Mouse (Mus musculus) embryonic stem cell, embryonic (primary cell): ENCODE data around the gene Klk1b5.
"Not testable (repeated sequence)": the region's sequence is repeated elsewhere in the genome, so short reads cannot be mapped to it uniquely, and the experiment has no call there.

Experiments
- CTCF ChIA-PET, 4 experiments: fragments of 300-600 bp in 2 of 4; fragments of 350-600 bp in 2 of 4; sonication (Branson Sonifier 250); formaldehyde crosslinking; loops; one replicate each; lab custom pipeline; 2022; ENCODE audit warnings: inconsistent platforms in 2 of 4; lab: Charles Lee
- POLR2A ChIA-PET, 4 experiments: fragments of 300-600 bp in 2 of 4; fragments of 350-600 bp in 2 of 4; sonication (Branson Sonifier 250); formaldehyde crosslinking; loops; one replicate each; lab custom pipeline; 2022; ENCODE audit warnings: antibody characterized with exemption in 4 of 4, inconsistent platforms in 1 of 4; lab: Charles Lee

Gene Klk1b5

DNA sequence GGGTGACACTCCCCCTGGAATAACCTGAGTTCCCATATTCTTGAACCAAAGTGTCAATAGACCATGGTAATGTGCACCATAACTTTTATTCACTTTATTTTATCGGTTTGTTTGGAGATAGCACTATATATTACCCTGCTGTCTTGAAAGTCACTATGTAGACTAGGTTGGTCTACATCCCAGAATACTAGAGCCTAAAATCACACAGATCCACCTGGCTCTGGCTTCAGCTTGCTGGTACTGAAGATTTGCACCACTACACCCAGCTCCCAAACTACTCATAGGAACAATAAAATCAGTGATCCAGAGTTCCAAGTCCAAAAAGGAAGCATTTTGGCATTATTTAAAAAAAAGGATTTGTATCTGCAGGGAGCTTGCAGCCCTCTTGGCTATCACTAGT is at the start of gene Klk1b5:
Klk1b5 (plus strand) TSS at position 301 of the 400 bp plus-strand sequence.
- POLR2A ChIA-PET: no interaction called here
- CTCF ChIA-PET: no interaction called here

DNA sequence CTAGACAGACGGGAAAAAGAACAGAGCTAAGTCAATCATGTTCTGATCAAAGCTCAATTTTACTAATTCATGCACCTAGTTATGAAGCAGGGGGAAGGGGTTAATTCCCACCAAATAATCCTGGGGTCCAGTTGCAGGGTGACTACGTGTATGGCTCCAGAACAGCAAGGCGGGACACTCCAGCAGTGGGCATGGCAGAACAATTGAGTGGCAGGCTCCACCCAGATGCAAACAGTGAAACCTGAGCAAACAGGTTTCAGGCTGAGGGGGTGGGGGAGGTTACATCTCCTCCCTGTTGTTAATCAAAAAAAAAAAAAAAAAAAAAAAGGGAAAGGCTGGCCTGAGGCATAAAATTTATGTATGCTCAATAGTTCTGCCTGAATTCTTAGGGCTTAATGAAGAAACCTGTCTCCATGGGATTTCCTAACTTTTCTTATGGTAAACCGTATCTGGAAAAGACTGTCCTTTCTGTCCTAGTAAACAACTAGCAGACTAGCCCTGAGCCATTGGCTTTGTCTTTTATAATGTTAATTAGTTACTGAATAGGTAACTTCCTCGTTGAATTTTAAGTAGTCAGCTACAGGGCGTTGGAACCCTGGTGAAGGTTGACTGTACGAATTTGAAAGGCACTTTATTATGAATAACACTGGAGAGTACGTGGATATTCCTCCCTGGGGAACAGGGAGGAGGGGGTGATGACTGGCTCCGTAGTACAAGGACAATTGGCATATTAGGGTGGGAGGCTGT is 36.3 kb upstream of the Klk1b5 start:
- POLR2A ChIA-PET: no interaction called here
- CTCF ChIA-PET: no interaction called here

DNA sequence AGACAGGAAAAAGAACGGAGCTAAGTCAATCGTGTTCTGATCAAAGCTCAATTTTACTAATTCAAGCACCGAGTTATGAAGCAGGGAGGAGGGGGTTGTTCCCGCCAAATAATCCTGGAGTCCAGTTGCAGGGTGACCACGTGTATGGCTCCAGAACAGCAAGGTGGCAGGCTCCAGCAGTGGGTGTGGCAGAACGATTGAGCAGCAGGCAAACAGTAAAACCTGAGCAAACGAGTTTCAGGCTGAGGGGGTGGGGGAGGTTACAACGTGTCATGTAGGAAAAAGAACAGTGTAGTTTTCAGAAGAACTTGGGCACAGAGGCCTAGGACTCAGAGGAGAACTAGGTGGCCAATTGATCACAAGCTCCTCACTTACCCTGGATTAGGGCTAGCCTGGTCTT is 29.2 kb upstream of the Klk1b5 start:
- ChIA-PET POLR2A (interaction anchor here in 1 of 4 experiments (1.2 kb wide), 1 partner anchor 19 kb away, joined by 3 read pairs; no protein-coding TSS in a partner anchor), CTCF (interaction anchor here in 1 of 4 experiments (0.7 kb wide), 1 partner anchor 39 kb away, joined by 3 read pairs; the partner anchor contains the start of gene Klk1)

DNA sequence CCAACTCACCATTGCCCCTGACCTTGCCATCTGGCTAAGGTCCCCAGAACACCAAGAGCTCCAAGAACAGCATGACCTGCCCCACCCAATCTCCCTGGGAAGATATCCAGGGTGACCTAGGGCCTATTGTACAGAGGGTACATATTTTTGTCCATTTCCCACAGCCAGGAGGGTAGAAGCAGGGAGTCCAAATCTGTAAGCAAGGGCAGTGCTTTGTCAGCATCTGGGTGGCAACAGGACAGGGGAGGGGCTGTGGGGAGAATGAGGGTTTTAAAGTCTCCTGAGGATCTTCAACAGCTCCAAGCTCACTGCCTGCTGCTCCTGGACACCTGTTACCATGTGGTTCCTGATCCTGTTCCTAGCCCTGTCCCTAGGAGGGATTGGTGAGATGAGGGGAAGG is 27.8 kb upstream of the Klk1b5 start, which contains the start of gene Klk1b24:
Klk1b24 (plus strand) TSS at position 301 of the 400 bp plus-strand sequence.
- POLR2A ChIA-PET: interaction anchor here in 3 of 4 experiments (0.5 to 1.2 kb wide), 3 partner anchors 17 to 451 kb away, joined by 3 read pairs; no protein-coding TSS in a partner anchor
- CTCF ChIA-PET: not testable (repeated sequence)

DNA sequence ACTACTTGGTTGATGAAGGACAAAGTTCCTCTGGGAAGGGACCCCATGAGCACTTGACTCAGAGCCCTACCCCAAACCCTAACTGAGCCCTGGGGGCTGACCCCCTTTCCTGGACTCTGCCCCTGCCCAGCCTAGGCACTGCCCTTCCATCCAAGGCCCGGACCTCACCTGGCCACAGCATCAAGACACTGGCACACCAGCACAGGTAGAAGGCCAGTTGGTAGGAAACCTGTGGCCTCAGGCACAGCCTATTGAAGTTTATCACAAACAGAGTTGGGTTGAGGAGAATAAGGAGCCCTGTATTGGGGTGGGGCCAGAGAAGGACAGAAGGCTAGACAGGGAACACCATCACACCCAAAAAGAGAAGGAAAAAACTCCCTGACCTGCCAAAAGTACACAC is 22.3 kb upstream of the Klk1b5 start:
- POLR2A ChIA-PET, CTCF ChIA-PET: not testable (repeated sequence)

DNA sequence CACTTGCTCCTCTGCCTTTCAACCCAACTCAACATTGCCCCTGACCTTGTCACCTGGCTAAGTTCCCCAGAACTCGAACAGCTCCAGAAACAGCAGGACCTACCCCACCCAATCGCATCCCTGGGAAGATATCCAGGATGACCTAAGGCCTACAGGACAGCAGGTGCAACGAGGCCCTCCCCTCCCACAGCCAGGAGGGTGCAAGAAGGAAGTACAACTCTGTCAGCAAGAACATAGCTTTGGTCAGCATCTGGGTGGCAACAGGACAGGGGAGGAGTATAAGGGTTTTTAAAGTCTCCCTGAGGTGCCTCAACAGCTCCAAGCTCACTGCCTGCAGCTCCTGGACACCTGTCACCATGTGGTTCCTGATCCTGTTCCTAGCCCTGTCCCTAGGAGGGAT is 17.9 kb upstream of the Klk1b5 start, which contains the start of gene Klk1b3:
Klk1b3 (plus strand) TSS at position 301 of the 400 bp plus-strand sequence.
- POLR2A ChIA-PET: interaction anchor here in 1 of 4 experiments (0.6 kb wide), 1 partner anchor 66 kb away, joined by 10 read pairs; no protein-coding TSS in a partner anchor
- CTCF ChIA-PET: no interaction called here

DNA sequence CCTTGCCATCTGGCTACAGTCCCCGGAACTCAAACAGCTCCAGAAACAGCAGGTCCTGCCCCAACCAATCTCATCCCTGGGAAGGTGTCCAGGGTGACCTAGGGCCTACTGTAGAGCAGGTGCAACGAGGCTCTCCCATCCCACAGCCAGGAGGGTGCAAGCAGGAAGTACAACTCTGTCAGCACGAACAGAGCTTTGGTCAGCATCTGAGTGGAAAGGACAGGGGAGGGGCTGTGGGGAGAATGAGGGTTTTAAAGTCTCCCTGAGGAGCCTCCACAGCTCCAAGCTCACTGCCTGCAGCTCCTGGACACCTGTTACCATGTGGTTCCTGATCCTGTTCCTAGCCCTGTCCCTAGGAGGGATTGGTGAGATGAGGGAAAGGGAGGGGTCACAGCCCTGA is 8.6 kb upstream of the Klk1b5 start, which contains the start of gene Klk1b4:
Klk1b4 (plus strand) TSS at position 301 of the 400 bp plus-strand sequence.
- POLR2A ChIA-PET, CTCF ChIA-PET: not testable (repeated sequence)

DNA sequence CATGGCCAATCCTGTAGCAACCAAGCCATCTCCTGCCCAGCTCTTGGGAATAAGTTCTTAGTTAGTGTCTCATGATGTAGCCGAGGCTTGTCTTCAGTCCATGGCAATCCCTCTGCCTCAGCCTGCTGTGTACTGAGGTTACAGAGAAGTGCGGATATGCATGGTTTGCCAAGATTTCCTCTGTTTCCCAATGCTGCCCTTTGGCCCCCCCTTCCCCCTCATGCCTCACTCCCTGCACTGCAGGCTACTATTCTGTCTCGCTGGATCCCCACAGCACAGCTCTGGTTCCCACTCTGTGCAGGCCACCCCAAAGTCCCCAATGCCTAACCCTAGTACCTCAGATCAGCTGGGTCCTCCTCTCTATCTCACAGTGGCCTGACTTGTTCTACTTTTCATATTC is 7.4 kb upstream of the Klk1b5 start:
- ChIA-PET POLR2A (no interaction called here), CTCF (no interaction called here)

DNA sequence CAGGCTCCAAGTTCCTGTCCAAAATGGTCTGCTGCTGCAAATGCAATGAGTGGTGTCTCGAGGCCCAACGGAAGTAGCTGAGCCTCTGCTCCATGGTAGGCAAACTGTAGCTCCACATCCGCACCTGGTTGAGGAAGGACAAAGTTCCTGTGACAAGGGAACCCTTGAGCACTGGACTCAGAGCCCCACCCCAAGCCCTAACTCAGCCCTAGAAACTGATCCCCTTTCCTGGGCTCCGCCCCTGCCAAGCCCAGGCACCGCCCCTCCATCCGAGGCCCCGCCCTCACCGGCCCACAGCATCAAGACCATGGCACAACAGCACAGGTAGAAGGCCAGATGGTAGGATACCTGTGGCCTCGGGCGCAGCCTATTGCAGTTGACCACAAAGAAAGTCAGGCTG is 5.9 kb downstream of the Klk1b5 start:
- CTCF ChIA-PET: not testable (repeated sequence)
- POLR2A ChIA-PET: interaction anchor here in 1 of 4 experiments (0.5 to 6.4 kb wide), 2 partner anchors 25 to 136 kb away, joined by 3 to 34 read pairs; partner anchors contain the start of genes 1700028J19Rik and 2410002F23Rik

DNA sequence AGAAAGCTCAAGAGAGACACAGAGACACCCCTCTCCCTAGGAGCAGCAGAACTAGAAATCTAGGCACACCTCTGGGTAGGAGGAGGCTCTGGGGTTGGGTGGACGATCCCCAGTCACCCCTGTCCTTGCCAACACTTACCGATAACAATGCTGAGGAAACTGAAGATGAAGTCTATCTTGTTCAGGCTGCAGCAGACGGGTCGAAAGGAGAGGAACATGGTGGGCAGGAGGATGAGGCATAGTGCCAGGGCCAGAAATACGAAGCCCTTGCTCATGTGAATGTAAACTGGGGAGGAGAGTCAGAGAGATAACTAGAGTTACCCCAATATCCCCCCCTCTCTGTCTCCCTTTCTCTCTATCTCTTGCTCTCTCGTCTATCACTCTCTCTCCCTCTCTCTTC is 6.6 kb downstream of the Klk1b5 start:
- CTCF ChIA-PET: not testable (repeated sequence)
- POLR2A ChIA-PET: interaction anchor here in 1 of 4 experiments (6.4 kb wide), 1 partner anchor 24 kb away, joined by 34 read pairs; the partner anchor contains the start of genes 1700028J19Rik and 2410002F23Rik

DNA sequence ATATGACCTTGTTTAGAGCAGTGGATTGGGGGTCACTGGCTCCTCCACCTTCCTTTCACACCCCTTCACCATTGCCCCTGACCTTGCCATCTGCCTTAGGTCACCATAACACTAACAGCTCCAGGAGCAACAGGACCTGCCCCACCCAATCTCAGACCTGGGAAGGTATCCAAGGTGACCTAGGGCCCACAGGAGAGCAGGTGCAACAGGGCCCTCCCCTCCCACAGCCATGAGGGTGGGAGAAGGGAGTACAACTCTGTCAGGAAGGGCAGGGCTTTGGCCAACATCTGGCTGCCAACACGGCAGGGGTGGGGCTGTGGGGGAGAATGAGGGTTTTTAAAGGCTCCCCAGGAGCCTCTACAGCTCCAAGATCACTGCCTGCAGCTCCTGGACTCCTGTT is 9.3 kb downstream of the Klk1b5 start, which contains the start of gene Klk1:
Klk1 (plus strand) TSS at position 285 of the 400 bp plus-strand sequence.
- ChIA-PET CTCF (interaction anchor here in 3 of 4 experiments (0.6 to 1.2 kb wide), 5 partner anchors 21 to 449 kb away, joined by 3 to 11 read pairs (median 3); no protein-coding TSS in a partner anchor), POLR2A (interaction anchor here (0.8 to 6.4 kb wide), 12 partner anchors 8 to 271 kb away, joined by 3 to 34 read pairs (median 3); partner anchors contain the start of genes 1700028J19Rik (in 4 of the 4), 2410002F23Rik (in 4 of the 4), Emc10 (in 1 of the 4) and Fam71e1 (in 1 of the 4))

DNA sequence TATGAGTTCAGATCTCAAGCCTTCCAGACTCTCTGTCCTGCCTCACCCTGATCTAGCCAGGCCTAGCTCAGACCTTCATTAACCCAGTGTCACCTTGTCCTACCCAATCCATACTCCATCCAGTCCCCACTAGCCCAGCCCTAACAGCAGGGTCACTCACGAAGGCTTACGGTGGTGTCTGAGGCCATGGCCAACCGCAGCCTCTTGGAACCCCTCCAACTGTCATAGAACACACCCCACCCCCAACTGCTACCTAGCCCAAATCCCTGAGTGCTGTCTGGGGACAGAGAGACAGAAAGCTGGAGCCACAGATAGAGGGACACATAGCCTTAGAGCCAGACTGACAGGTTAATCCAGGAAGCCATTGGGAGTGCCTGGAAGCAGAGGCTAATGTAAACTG is 20.2 kb downstream of the Klk1b5 start, which contains the start of gene Gm36864:
Gm36864 (plus strand) TSS at position 269 of the 400 bp plus-strand sequence.
- ChIA-PET CTCF (no interaction called here), POLR2A (interaction anchor here in 3 of 4 experiments (0.6 to 2.7 kb wide), 4 partner anchors 10 to 18 kb away, joined by 3 to 18 read pairs (median 8); partner anchors contain the start of genes 1700028J19Rik (in 2 of the 3), 2410002F23Rik (in 2 of the 3) and Klk1 (in 1 of the 3))

DNA sequence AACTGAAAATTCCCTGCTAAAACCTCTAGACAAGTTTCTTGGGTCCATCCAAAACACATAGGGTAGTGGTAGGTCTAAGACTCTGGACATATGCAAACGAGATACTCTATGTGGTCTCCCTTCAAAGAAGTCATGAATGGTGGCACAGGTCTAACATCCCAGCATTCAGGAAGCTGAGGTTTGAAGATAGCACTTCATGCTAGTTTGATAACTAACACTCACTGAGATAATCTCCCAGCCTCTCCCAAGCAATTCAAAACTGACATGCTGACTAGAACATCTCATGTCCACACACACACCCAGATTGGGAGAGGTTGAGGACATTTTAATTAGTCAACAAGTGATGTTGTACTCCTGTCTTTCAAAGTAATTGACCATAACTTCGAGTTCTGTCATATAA is 24.2 kb downstream of the Klk1b5 start:
- ChIA-PET CTCF (interaction anchor here in 1 of 4 experiments (1.1 kb wide), 1 partner anchor 23 kb away, joined by 3 read pairs; no protein-coding TSS in a partner anchor), POLR2A (no interaction called here)

DNA sequence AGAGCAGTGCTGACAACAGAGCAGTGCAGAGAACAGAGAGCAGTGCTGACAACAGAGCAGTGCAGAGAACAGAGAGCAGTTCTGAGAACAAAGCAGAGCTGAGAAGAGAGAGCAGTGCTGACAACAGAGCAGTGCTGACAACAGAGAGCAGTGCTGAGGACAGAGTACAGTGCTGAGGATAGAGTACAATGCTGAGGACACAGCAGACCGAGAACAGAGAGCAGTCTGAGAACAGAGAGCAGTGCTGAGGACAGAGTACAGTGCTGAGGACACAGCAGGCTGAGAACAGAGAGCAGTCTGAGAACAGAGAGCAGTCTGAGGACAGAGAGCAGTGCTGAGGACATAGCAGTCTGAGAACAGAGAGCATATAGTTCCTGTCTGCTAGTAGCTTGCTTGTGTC is 25.0 kb downstream of the Klk1b5 start:
- CTCF ChIA-PET: interaction anchor here in 1 of 4 experiments (1.1 kb wide), 1 partner anchor 22 kb away, joined by 3 read pairs; no protein-coding TSS in a partner anchor
- POLR2A ChIA-PET: interaction anchor here in 1 of 4 experiments (0.6 to 1.5 kb wide), 2 partner anchors 14 to 27 kb away, joined by 3 read pairs; no protein-coding TSS in a partner anchor

DNA sequence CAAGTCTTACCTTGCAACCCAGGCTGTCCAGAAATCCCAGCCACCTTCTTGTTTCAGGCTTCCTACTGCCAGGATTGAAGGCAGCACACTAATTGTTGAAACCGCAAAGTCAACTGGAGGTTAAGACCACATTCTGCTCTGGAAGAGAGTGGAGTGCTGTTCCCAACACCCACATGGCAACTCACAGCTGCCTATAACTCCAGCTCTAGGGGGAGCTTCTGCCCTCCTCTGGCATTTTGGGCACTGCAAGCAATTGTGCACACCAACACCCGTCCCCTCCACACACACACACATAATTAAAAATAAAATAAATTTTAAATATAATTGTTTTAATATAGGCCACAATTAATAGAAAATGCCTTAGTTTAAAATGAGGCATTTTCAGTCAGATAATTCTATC is 25.4 kb downstream of the Klk1b5 start:
- ChIA-PET CTCF (interaction anchor here in 1 of 4 experiments (1.1 kb wide), 1 partner anchor 22 kb away, joined by 3 read pairs; no protein-coding TSS in a partner anchor), POLR2A (interaction anchor here in 1 of 4 experiments (1.5 kb wide), 1 partner anchor 14 kb away, joined by 3 read pairs; no protein-coding TSS in a partner anchor)

DNA sequence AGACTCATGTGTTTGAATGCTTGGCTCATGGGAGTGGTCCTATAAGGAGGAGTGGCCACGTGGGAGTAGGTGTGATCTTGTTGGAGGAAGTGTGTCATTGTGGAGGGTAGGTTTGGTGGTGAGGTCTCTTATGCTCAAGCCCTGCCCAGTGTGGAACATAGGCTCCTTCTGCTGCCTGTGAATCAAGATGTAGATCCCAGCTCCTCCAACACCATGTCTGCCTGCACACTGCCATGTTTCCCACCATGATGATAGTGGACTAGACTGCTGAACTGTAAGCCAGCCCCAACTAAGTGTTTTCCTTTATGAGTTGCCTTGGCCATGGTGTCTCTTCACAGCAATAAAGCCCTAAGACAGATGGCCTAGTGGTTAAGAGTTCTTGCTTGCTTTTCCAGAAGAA is 28.3 kb downstream of the Klk1b5 start:
- POLR2A ChIA-PET: interaction anchor here in 1 of 4 experiments (5.3 kb wide), 1 partner anchor 16 kb away, joined by 67 read pairs; the partner anchor contains the start of genes Acp4 and Gm15517
- CTCF ChIA-PET: no interaction called here

DNA sequence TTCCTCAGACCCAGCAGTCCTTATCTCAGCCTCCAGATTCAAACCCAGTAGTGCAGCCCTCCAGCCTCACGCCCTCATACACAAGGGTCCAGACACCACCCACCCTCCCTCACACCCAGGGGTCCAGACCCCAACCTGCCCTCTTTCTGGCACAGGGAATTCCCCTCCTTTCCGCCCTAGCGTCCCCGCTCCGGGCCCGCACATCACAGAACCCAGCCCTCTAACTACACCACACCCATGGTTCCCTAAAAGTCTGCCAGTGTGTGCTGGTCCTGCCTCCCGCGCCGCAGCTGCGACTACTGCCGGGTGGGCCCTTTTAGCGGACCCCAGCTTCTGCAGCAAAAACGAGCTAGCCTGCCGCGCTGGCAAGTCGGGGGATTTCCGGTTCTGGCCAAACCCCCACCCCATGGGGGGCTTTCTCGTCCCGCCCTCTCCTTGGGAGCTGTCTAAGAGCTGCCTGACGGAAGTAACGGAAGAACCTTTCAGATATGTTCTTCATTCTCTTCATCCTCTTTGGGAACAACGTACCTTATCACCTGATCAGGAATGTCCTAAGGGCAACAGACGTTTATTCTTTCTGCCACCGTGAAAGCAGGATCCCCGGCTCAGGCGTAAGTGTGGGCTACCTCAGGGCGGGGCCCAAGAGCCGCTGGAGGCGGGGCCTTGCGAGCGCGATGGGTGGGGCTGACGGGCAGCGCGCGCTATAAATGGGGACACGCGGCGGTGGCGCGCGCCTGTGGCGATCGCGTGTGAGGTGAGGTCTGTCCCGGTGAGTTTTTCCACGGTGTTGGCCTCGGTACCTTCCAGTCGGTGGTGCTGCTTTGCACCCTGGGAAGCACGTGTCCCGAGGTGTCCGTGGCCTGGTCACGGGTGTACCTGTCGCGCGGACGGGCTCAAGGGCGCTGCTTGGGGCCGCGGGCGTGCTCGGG is 30.6 kb downstream of the Klk1b5 start, which contains the start of the genes 1700028J19Rik and 2410002F23Rik:
1700028J19Rik (minus strand) TSS at position 641 of the 929 bp plus-strand sequence.
2410002F23Rik (plus strand) TSS at position 668 of the 929 bp plus-strand sequence.
- ChIA-PET POLR2A (interaction anchor here (0.6 to 5.3 kb wide), 101 partner anchors 9 to 1967 kb away, joined by 3 to 67 read pairs (median 4); partner anchors contain the start of genes Klk1 (in 4 of the 4), Emc10 (in 2 of the 4), Fam71e1 (in 2 of the 4) and Gm36864 (in 2 of the 4)), CTCF (interaction anchor here (0.6 to 1.7 kb wide), 12 partner anchors 17 to 1695 kb away, joined by 3 to 6 read pairs (median 3); partner anchors contain the start of gene Klk1 (in 1 of the 4))
